Mouse (Mus musculus) neural tube, embryonic 13.5 days (tissue): Measurements from ENCODE around the gene Morc3. TPM values are rescaled to one million over a fixed set of nuclear protein-coding genes. Genes with fewer than 3 reads are reported as not detected.

Source experiments
- ATAC-seq: fragments of 200-750 bp; cut with Nextera tagmentation; 2 replicates; pipeline ENCODE4 v1.8.0; 2017; ENCODE audit warnings: low read depth, mild to moderate bottlenecking, moderate TSS enrichment, moderate library complexity
- H3K27ac ChIP-seq: fragments of 300-500 bp; sonication (generic); replicated peaks from 2 replicates; pipeline ENCODE4 v1.5.1; 2015; ENCODE audit warnings: moderate library complexity, mild to moderate bottlenecking, inconsistent platforms
- H3K27me3 ChIP-seq: fragments of 300-500 bp; sonication (generic); 2 replicates; pipeline ENCODE4 v1.6.1; 2015; ENCODE audit warnings: mild to moderate bottlenecking, inconsistent platforms
- H3K36me3 ChIP-seq: fragments of 300-500 bp; sonication (generic); 2 replicates; pipeline ENCODE4 v1.6.1; 2015; ENCODE audit warnings: mild to moderate bottlenecking, inconsistent platforms
- H3K4me1 ChIP-seq: fragments of 300-500 bp; sonication (generic); replicated peaks from 2 replicates; pipeline ENCODE4 v1.6.1; 2015; ENCODE audit warnings: inconsistent platforms
- H3K4me2 ChIP-seq: fragments of 300-500 bp; sonication (generic); 2 replicates; pipeline ENCODE4 v1.6.1; 2015; ENCODE audit warnings: inconsistent platforms, mild to moderate bottlenecking, moderate library complexity
- H3K4me3 ChIP-seq: fragments of 300-500 bp; sonication (generic); 2 replicates; pipeline ENCODE4 v1.5.1; 2015; ENCODE audit warnings: mild to moderate bottlenecking, inconsistent platforms
- H3K9ac ChIP-seq: fragments of 300-500 bp; sonication (generic); 2 replicates; pipeline ENCODE4 v1.6.1; 2015; ENCODE audit warnings: moderate library complexity, mild to moderate bottlenecking, inconsistent platforms
- H3K9me3 ChIP-seq: fragments of 300-500 bp; sonication (generic); 2 replicates; pipeline ENCODE4 v1.6.1; 2016; ENCODE audit warnings: inconsistent platforms
- WGBS: fragments of 180-500 bp; shearing (Covaris S2); methylation state at CpG from one replicate; pipeline ENCODE4 v1.1.7; 2015; 5-methylcytosine and 5-hydroxymethylcytosine counted together
- polyA plus RNA-seq: library from polyadenylated mRNA; unstranded; fragments of >200 nt; fragmentation: Nextera tagmentation; extraction: Ambion mirVana; gene quantifications from 2 replicates; pipeline ENCODE4 v1.2.1, GENCODE M21; 2015

The Morc3 gene
- polyA plus RNA-seq, 1 experiment from 2014 or later, result 29.9 TPM

- no peak overlapping the region for H3K4me2 ChIP-seq
- H3K9me3 ChIP-seq, result no peaks in the 10 kb centered on the region
- no peak overlapping the region for H3K4me3 ChIP-seq
- no peak for ATAC-seq
- no peaks in the 10 kb centered on the region for H3K27me3 ChIP-seq
- H3K4me1 ChIP-seq, result no peaks in the 10 kb centered on the region
- H3K36me3 ChIP-seq, result peaks cover 48% of the 10 kb centered on the region
- H3K9ac ChIP-seq, result no peak overlapping the region
- no peak overlapping the region for H3K27ac ChIP-seq
- 73% methylated on average over 5 of the region's 5 CpGs for WGBS
These were observed 33.3 kb upstream of the Morc3 start for GRCm38 (mm10) chr16:93798623-93799022.

GRCm38 (mm10) chr16:93799071-93799470 lies 32.9 kb upstream of the Morc3 start:
- Histone ChIP-seq H3K4me2 (no peak overlapping the region), H3K4me3 (no peak overlapping the region), H3K9ac (no peak overlapping the region), H3K36me3 (peaks cover 49% of the 10 kb centered on the region), H3K27ac (no peak overlapping the region), H3K4me1 (no peaks in the 10 kb centered on the region), H3K27me3 (no peaks in the 10 kb centered on the region), H3K9me3 (no peaks in the 10 kb centered on the region)
- ATAC-seq, result no peak
- 84% methylated on average over 3 of the region's 3 CpGs for WGBS

- no peak overlapping the region for H3K4me2 ChIP-seq
- 96% methylated on average over 16 of the region's 16 CpGs for WGBS
- no peaks in the 10 kb centered on the region for H3K9me3 ChIP-seq
- no peaks in the 10 kb centered on the region for H3K27me3 ChIP-seq
- no peak overlapping the region for H3K4me3 ChIP-seq
- ATAC-seq, result no peak
- no peak overlapping the region for H3K27ac ChIP-seq
- H3K36me3 ChIP-seq, result peaks cover 54% of the 10 kb centered on the region
- H3K9ac ChIP-seq, result no peak overlapping the region
- H3K4me1 ChIP-seq, result no peaks in the 10 kb centered on the region
These were observed 32.0 kb upstream of the Morc3 start for GRCm38 (mm10) chr16:93799936-93800335.

GRCm38 (mm10) chr16:93807167-93807566 lies 24.8 kb upstream of the Morc3 start:
- no peak for ATAC-seq
- H3K27me3 ChIP-seq, result no peaks in the 10 kb centered on the region
- 87% methylated on average over 6 of the region's 6 CpGs for WGBS
- no peak overlapping the region for H3K9ac ChIP-seq
- peaks cover 10% of the 10 kb centered on the region for H3K9me3 ChIP-seq
- no peak overlapping the region for H3K27ac ChIP-seq
- H3K4me3 ChIP-seq, result no peak overlapping the region
- H3K4me1 ChIP-seq, result no peaks in the 10 kb centered on the region; the same call in none of the 2 replicates
- H3K4me2 ChIP-seq, result no peak overlapping the region
- H3K36me3 ChIP-seq, result peaks cover 78% of the 10 kb centered on the region

- WGBS, result 33% methylated on average over 8 of the region's 8 CpGs
- peaks cover 79% of the 10 kb centered on the region for H3K36me3 ChIP-seq
These were observed 23.9 kb upstream of the Morc3 start for GRCm38 (mm10) chr16:93807961-93808554.

GRCm38 (mm10) chr16:93815856-93816736 lies 15.8 kb upstream of the Morc3 start:
- H3K9ac ChIP-seq, result no peak overlapping the region
- H3K4me1 ChIP-seq, result peaks cover 31% of the 10 kb centered on the region
- H3K4me2 ChIP-seq, result no peak overlapping the region; the same call in 1 of the 2 replicates
- no peak for ATAC-seq
- 52% methylated on average over 20 of the region's 20 CpGs for WGBS
- peaks cover 7% of the 10 kb centered on the region for H3K9me3 ChIP-seq
- peak overlapping the region; percentile 46 for H3K27ac ChIP-seq
- peaks cover 20% of the 10 kb centered on the region for H3K36me3 ChIP-seq
- H3K4me3 ChIP-seq, result no peak overlapping the region
- H3K27me3 ChIP-seq, result no peaks in the 10 kb centered on the region

More at GRCm38 (mm10) chr16:93807961-93808554, 23.9 kb upstream of the Morc3 start:
- H3K4me2 ChIP-seq, result no peak overlapping the region
- H3K4me1 ChIP-seq, result no peaks in the 10 kb centered on the region; the same call in none of the 2 replicates
- H3K27ac ChIP-seq, result peak overlapping the region; percentile 39
- H3K9me3 ChIP-seq, result peaks cover 10% of the 10 kb centered on the region
- ATAC-seq, result peak; percentile 36; the same call in 1 of the 2 replicates
- no peak overlapping the region for H3K4me3 ChIP-seq
- no peak overlapping the region; the same call in 1 of the 2 replicates for H3K9ac ChIP-seq
- H3K27me3 ChIP-seq, result no peaks in the 10 kb centered on the region

- H3K27me3 ChIP-seq, result no peaks in the 10 kb centered on the region
- H3K27ac ChIP-seq, result peak overlapping the region; percentile 46; the same call in 1 of the 2 replicates
- peaks cover 31% of the 10 kb centered on the region for H3K4me1 ChIP-seq
- H3K9me3 ChIP-seq, result 0 out of 2 replicates have a peak, but pooled peaks cover under 1% of the 10 kb centered on the region
- peaks cover 12% of the 10 kb centered on the region for H3K36me3 ChIP-seq
- no peak overlapping the region for H3K4me3 ChIP-seq
- H3K4me2 ChIP-seq, result no peak overlapping the region
- WGBS, result 70% methylated on average over 7 of the region's 7 CpGs
- no peak overlapping the region for H3K9ac ChIP-seq
- ATAC-seq, result no peak
These were observed 15.1 kb upstream of the Morc3 start for GRCm38 (mm10) chr16:93816861-93817260.

GRCm38 (mm10) chr16:93817371-93817770 lies 14.6 kb upstream of the Morc3 start:
- Histone ChIP-seq H3K9me3 (no peaks in the 10 kb centered on the region), H3K36me3 (peaks cover 7% of the 10 kb centered on the region), H3K4me3 (no peak overlapping the region), H3K9ac (no peak overlapping the region), H3K4me2 (no peak overlapping the region), H3K27ac (no peak overlapping the region), H3K4me1 (peaks cover 31% of the 10 kb centered on the region), H3K27me3 (no peaks in the 10 kb centered on the region)
- WGBS, result 66% methylated on average over 5 of the region's 5 CpGs
- ATAC-seq, result no peak

- H3K9me3 ChIP-seq, result peaks cover 4% of the 10 kb centered on the region
- 3% methylated on average over 12 of the region's 12 CpGs for WGBS
- H3K27me3 ChIP-seq, result no peaks in the 10 kb centered on the region
- ATAC-seq, result no peak
- peaks cover 31% of the 10 kb centered on the region for H3K4me1 ChIP-seq
- H3K4me2 ChIP-seq, result peak overlapping the region; percentile 24; the same call in 1 of the 2 replicates
- no peak overlapping the region for H3K27ac ChIP-seq
- no peak overlapping the region for H3K9ac ChIP-seq
- H3K36me3 ChIP-seq, result peaks cover 4% of the 10 kb centered on the region; the same call in 1 of the 2 replicates
- no peak overlapping the region for H3K4me3 ChIP-seq
These were observed 13.1 kb upstream of the Morc3 start for GRCm38 (mm10) chr16:93818691-93819324.

GRCm38 (mm10) chr16:93819325-93819696 lies 12.6 kb upstream of the Morc3 start:
- 62% methylated on average over 4 of the region's 4 CpGs for WGBS
- no peak overlapping the region for H3K4me3 ChIP-seq
- no peak overlapping the region for H3K4me2 ChIP-seq
- peaks cover 31% of the 10 kb centered on the region for H3K4me1 ChIP-seq
- H3K9ac ChIP-seq, result no peak overlapping the region
- H3K36me3 ChIP-seq, result no peaks in the 10 kb centered on the region
- H3K27ac ChIP-seq, result no peak overlapping the region
- no peak for ATAC-seq
- H3K9me3 ChIP-seq, result peaks cover 9% of the 10 kb centered on the region
- no peaks in the 10 kb centered on the region for H3K27me3 ChIP-seq

GRCm38 (mm10) chr16:93820040-93820439 lies 11.9 kb upstream of the Morc3 start:
- H3K4me2 ChIP-seq, result no peak overlapping the region
- H3K27ac ChIP-seq, result no peak overlapping the region
- 79% methylated on average over 1 of the region's 1 CpGs for WGBS
- ATAC-seq, result no peak
- no peaks in the 10 kb centered on the region for H3K27me3 ChIP-seq
- H3K9me3 ChIP-seq, result peaks cover 11% of the 10 kb centered on the region
- peaks cover 31% of the 10 kb centered on the region for H3K4me1 ChIP-seq
- H3K9ac ChIP-seq, result no peak overlapping the region
- no peaks in the 10 kb centered on the region for H3K36me3 ChIP-seq
- no peak overlapping the region for H3K4me3 ChIP-seq

GRCm38 (mm10) chr16:93821706-93822105 lies 10.2 kb upstream of the Morc3 start:
- Histone ChIP-seq H3K9ac (no peak overlapping the region), H3K27me3 (no peaks in the 10 kb centered on the region), H3K9me3 (peaks cover 11% of the 10 kb centered on the region), H3K4me1 (peaks cover 18% of the 10 kb centered on the region), H3K27ac (no peak overlapping the region), H3K4me3 (no peak overlapping the region), H3K36me3 (no peaks in the 10 kb centered on the region), H3K4me2 (no peak overlapping the region)
- 94% methylated on average over 3 of the region's 3 CpGs for WGBS
- ATAC-seq, result no peak
